In the genomic region with DNA sequence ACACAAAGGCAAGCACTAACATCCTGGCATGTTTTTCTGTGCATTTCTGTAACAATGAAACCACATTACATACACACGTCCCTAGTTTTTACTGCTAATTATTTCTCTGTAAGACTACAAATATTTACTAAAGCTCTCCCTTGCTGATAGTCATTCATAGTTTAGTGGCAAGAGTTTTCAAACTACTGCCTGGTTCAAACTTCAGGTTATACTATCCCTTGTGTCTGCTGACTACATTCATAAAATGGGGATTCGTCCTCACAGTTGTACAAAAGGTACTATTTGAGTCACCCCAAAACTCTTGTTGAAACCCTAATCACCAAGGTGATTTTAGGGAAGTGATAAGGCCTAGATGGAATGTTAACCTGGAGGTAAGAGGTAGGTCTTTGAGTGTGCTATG, we compare ENCODE assay signal across 39 mouse cellular contexts. TPM values are rescaled to one million over a fixed set of nuclear protein-coding genes. Genes with fewer than 3 reads are reported as not detected.
"Had no signal": no experiment of that assay in that cellular context is flagged by ENCODE, and none has a peak within 500 bp of the region (broad histone marks: within the 10 kb centered on the region; RNA-seq: fewer than 3 reads in every experiment).

No protein-coding gene starts in this region.

- H3K4me3 ChIP-seq: heart, embryonic 12.5 days; heart, embryonic 13.5 days; heart, embryonic 15.5 days; hindbrain, embryonic 10.5 days; hindbrain, embryonic 12.5 days; hindbrain, embryonic 13.5 days; hindbrain, embryonic 15.5 days; intestine, embryonic 15.5 days; kidney, embryonic 15.5 days; layer of hippocampus, adult 2 months; left cerebral cortex, adult 2 months had no signal

- H3K27ac ChIP-seq: heart, embryonic 13.5 days; heart, embryonic 15.5 days; hindbrain, embryonic 10.5 days; hindbrain, embryonic 12.5 days; hindbrain, embryonic 13.5 days; hindbrain, embryonic 14.5 days; hindbrain, embryonic 15.5 days; hindbrain, postnatal 0 days; intestine, embryonic 15.5 days; kidney, embryonic 15.5 days; kidney, postnatal 0 days; layer of hippocampus, adult 2 months; left cerebral cortex, adult 2 months had no signal

- ATAC-seq: hindbrain, embryonic 16.5 days; hindbrain, postnatal 0 days; inflammation-experienced regulatory T-cells, adult 6 months; intestine, embryonic 15.5 days; intestine, embryonic 16.5 days; intestine, postnatal 0 days had no signal

- DNase-seq: heart, postnatal 10 days; heart, postnatal 14 days; heart, postnatal 36 days; heart, postnatal 4 days; kidney, adult 11 months; kidney, adult 18-20 months; kidney, adult 2 months; kidney, adult 8-10 months; kidney, adult 9 months; kidney, postnatal 10 days; kidney, postnatal 14 days; kidney, postnatal 25 days; kidney, postnatal 36 days; kidney, postnatal 4 days; layer of hippocampus, adult 9-11 months; layer of hippocampus, postnatal 36 days had no signal

- H3K27me3 ChIP-seq: heart, embryonic 12.5 days; heart, embryonic 13.5 days; heart, embryonic 15.5 days; hindbrain, embryonic 12.5 days; hindbrain, embryonic 13.5 days; hindbrain, embryonic 15.5 days; intestine, embryonic 15.5 days; kidney, embryonic 15.5 days had no signal

- H3K9ac ChIP-seq: heart, embryonic 12.5 days; heart, embryonic 13.5 days; heart, embryonic 15.5 days; hindbrain, embryonic 12.5 days; hindbrain, embryonic 13.5 days; hindbrain, embryonic 14.5 days; hindbrain, embryonic 15.5 days; intestine, embryonic 15.5 days; kidney, embryonic 15.5 days had no signal

- H3K4me2 ChIP-seq: heart, embryonic 11.5 days; heart, embryonic 12.5 days; heart, embryonic 13.5 days; heart, embryonic 15.5 days; hindbrain, embryonic 12.5 days; hindbrain, embryonic 13.5 days; hindbrain, embryonic 14.5 days; hindbrain, embryonic 15.5 days; intestine, embryonic 15.5 days; kidney, embryonic 15.5 days had no signal

- H3K9me3 ChIP-seq: heart, embryonic 12.5 days; heart, embryonic 13.5 days; heart, embryonic 15.5 days; hindbrain, embryonic 10.5 days; hindbrain, embryonic 12.5 days; hindbrain, embryonic 13.5 days; hindbrain, embryonic 15.5 days; intestine, embryonic 15.5 days; kidney, embryonic 15.5 days had no signal

RNA-seq across cellular contexts. Expression of a gene that starts 12.7 kb away (rescaled TPM):
- total RNA-seq: heart, postnatal 36 days; layer of hippocampus, adult 18-20 months; layer of hippocampus, adult 2 months; layer of hippocampus, adult 8-10 months; layer of hippocampus, postnatal 25 days; layer of hippocampus, postnatal 36 days; left cerebral cortex, adult 18-20 months; left cerebral cortex, adult 2 months had no signal
- polyA plus RNA-seq: kidney, adult 2 months had no signal
